Mouse (Mus musculus): ENCODE data around the gene Lima1. TPM values are rescaled to one million over a fixed set of nuclear protein-coding genes. Genes with fewer than 3 reads are reported as not detected.

Gene Lima1
- total and polyA plus RNA-seq, 2 experiments from 2014 or later: 6.9 to 8.0 TPM

GRCm38 (mm10) chr15:99731678-99732077 lies 143.6 kb downstream of the Lima1 start:
- Histone ChIP-seq H3K4me2 (ENCODE audit: low read depth, low read length) (no peak overlapping the region), H3K4me3 (ENCODE audit: low read length) (no peak overlapping the region), H3K27ac (no peak overlapping the region), H3K36me3 (ENCODE audit: insufficient read depth, low read length) (peaks cover 23% of the 10 kb centered on the region), H3K4me1 (ENCODE audit: insufficient read depth, low read length) (peaks cover under 1% of the 10 kb centered on the region; the same call in 1 of the 2 replicates), H3K9ac (replicated peaks; ENCODE audit: low read length) (no peak overlapping the region), H3K9me3 (ENCODE audit: low read length) (no peaks in the 10 kb centered on the region), H3K27me3 (ENCODE audit: insufficient read depth, low read length) (no peaks in the 10 kb centered on the region)
- 93% methylated on average over 3 of the region's 3 CpGs for WGBS
- no peak for TF ChIP-seq CTCF (IDR thresholded peaks at IDR 0.05; ENCODE audit: low read depth)
- DNase-seq (ENCODE audit: low spot score) (no peak), ATAC-seq (no peak)

DNA sequence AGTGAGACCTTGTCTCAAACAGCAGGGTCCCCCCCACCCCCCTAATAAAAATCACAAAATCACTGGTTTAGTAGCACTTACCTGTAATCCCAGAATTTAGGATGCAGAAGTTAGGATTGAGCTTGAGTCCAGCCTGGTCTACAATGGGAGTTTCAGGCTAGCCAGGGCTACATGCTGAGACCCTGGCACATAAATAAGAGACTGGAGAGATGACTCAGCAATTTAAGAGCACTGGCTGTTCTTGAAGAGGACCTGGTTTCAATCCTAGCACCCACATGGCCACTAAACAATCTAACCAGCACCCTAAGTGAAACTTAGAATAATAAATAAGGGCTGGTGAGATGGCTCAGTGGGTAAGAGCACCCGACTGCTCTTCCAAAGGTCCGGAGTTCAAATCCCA lies 144.1 kb downstream of the Lima1 start:
- no peak overlapping the region for H3K4me2 ChIP-seq (ENCODE audit: low read depth, low read length)
- TF ChIP-seq CTCF (IDR thresholded peaks at IDR 0.05; ENCODE audit: low read depth): no peak
- no peak overlapping the region for H3K27ac ChIP-seq
- H3K4me1 ChIP-seq (ENCODE audit: insufficient read depth, low read length): peaks cover 5% of the 10 kb centered on the region; the same call in 1 of the 2 replicates
- no peaks in the 10 kb centered on the region for H3K27me3 ChIP-seq (ENCODE audit: insufficient read depth, low read length)
- no peak overlapping the region for H3K4me3 ChIP-seq (ENCODE audit: low read length)
- ATAC-seq (no peak), DNase-seq (ENCODE audit: low spot score) (no peak)
- H3K36me3 ChIP-seq (ENCODE audit: insufficient read depth, low read length): peaks cover 18% of the 10 kb centered on the region
- no peak overlapping the region for H3K9ac ChIP-seq (replicated peaks; ENCODE audit: low read length)
- 97% methylated on average over 2 of the region's 2 CpGs for WGBS
- no peaks in the 10 kb centered on the region for H3K9me3 ChIP-seq (ENCODE audit: low read length)

DNA sequence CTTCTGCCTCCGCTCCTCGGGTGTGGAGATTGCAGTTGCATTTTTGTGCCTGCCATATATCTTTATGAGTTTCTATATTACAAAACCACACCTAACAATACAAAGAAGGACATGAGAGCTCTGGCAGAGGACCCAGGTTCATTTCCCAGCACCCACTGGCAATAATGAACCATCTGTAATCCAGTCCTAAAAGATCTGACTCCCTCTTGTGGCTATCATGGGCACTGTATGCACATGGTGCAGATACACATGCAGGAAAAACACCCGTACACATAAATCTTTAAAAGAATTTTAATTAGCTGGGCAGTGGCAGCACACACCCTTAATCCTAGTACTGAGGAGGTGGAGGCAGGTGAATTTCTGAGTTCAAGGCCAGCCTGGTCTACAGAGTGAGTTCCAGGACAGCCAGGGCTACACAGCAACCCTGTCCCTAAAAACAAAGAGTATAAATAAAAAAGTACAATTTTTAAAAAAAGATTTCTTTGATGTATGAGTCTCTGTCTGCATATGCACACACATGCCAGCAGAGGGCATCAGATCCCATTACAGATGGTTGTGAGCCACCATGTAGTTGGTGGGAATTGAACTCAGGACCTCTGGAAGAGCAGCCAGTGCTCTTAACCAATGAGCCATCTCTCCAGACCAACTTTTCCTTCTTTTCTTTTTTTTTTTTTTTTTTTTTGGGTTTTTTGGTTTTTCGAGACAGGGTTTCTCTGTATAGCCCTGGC lies 146.0 kb downstream of the Lima1 start:
- WGBS: 95% methylated on average over 3 of the region's 4 CpGs
- no peak for ATAC-seq
- H3K27me3 ChIP-seq (ENCODE audit: insufficient read depth, low read length): no peaks in the 10 kb centered on the region
- no peak overlapping the region for H3K27ac ChIP-seq
- no peak overlapping the region for H3K4me3 ChIP-seq (ENCODE audit: low read length)
- TF ChIP-seq CTCF (IDR thresholded peaks at IDR 0.05; ENCODE audit: low read depth): peak; percentile 25; the same call in 1 of the 2 replicates
- no peaks in the 10 kb centered on the region for H3K9me3 ChIP-seq (ENCODE audit: low read length)
- no peak for DNase-seq (ENCODE audit: low spot score)
- 0 out of 2 replicates have a peak, but pooled peaks cover 7% of the 10 kb centered on the region for H3K36me3 ChIP-seq (ENCODE audit: insufficient read depth, low read length)
- H3K4me2 ChIP-seq (ENCODE audit: low read depth, low read length): no peak overlapping the region
- H3K4me1 ChIP-seq (ENCODE audit: insufficient read depth, low read length): peaks cover 9% of the 10 kb centered on the region
- no peak overlapping the region for H3K9ac ChIP-seq (replicated peaks; ENCODE audit: low read length)

Other genes starting within 250 kb of the Lima1 start
- gene Racgap1, start 223.8 kb downstream of the Lima1 start, total RNA-seq (2014; rRNA removed): 46.4 and 49.1 TPM in 2 replicates
- 49.7 and 52.0 TPM in 2 replicates for gene Racgap1, start 223.8 kb downstream of the Lima1 start, polyA plus RNA-seq (2015; fragmentation: Nextera tagmentation; extraction: Ambion mirVana)
- gene Asic1, start 205.1 kb downstream of the Lima1 start, total RNA-seq (2014; rRNA removed): 127 and 143 TPM in 2 replicates
- gene Asic1, start 205.1 kb downstream of the Lima1 start, polyA plus RNA-seq (2015; fragmentation: Nextera tagmentation; extraction: Ambion mirVana): 32.0 and 37.1 TPM in 2 replicates
- gene Smarcd1, start 173.3 kb downstream of the Lima1 start, total RNA-seq (2014; rRNA removed): 74.0 and 89.4 TPM in 2 replicates
- gene Smarcd1, start 173.3 kb downstream of the Lima1 start, polyA plus RNA-seq (2015; fragmentation: Nextera tagmentation; extraction: Ambion mirVana): 78.1 and 91.2 TPM in 2 replicates
- not detected in 2 replicates for gene Gm17349, start 170.0 kb downstream of the Lima1 start, total RNA-seq (2014; rRNA removed)
- gene Gm17349, start 170.0 kb downstream of the Lima1 start, polyA plus RNA-seq (2015; fragmentation: Nextera tagmentation; extraction: Ambion mirVana): not detected in 2 replicates
- 2.8 and 3.7 TPM in 2 replicates for gene Gpd1, start 157.9 kb downstream of the Lima1 start, total RNA-seq (2014; rRNA removed)
- 2.5 TPM in 2 replicates for gene Gpd1, start 157.9 kb downstream of the Lima1 start, polyA plus RNA-seq (2015; fragmentation: Nextera tagmentation; extraction: Ambion mirVana)
- 61.2 and 101 TPM in 2 replicates for gene Cox14, start 149.8 kb downstream of the Lima1 start, total RNA-seq (2014; rRNA removed)
- 201 and 202 TPM in 2 replicates for gene Cox14, start 149.8 kb downstream of the Lima1 start, polyA plus RNA-seq (2015; fragmentation: Nextera tagmentation; extraction: Ambion mirVana)
- gene Cers5, start 102.6 kb downstream of the Lima1 start, total RNA-seq (2014; rRNA removed): 92.8 and 105 TPM in 2 replicates
- 73.0 and 73.9 TPM in 2 replicates for gene Cers5, start 102.6 kb downstream of the Lima1 start, polyA plus RNA-seq (2015; fragmentation: Nextera tagmentation; extraction: Ambion mirVana)
- 0.47 TPM in 1 of 2 replicates, not detected in the other for gene Fam186a, start 91.6 kb upstream of the Lima1 start, total RNA-seq (2014; rRNA removed)
- gene Fam186a, start 91.6 kb upstream of the Lima1 start, polyA plus RNA-seq (2015; fragmentation: Nextera tagmentation; extraction: Ambion mirVana): 0.18 TPM in 1 of 2 replicates, not detected in the other
- 61.3 and 62.1 TPM in 2 replicates for gene Larp4, start 94.6 kb upstream of the Lima1 start, total RNA-seq (2014; rRNA removed)
- gene Larp4, start 94.6 kb upstream of the Lima1 start, polyA plus RNA-seq (2015; fragmentation: Nextera tagmentation; extraction: Ambion mirVana): 19.5 and 21.2 TPM in 2 replicates
- 44.7 and 46.4 TPM in 2 replicates for gene Dip2b, start 163.2 kb upstream of the Lima1 start, total RNA-seq (2014; rRNA removed)
- 11.9 and 12.1 TPM in 2 replicates for gene Dip2b, start 163.2 kb upstream of the Lima1 start, polyA plus RNA-seq (2015; fragmentation: Nextera tagmentation; extraction: Ambion mirVana)

All from hindbrain, postnatal 0 days (tissue).